Mouse (Mus musculus): ENCODE results near the gene Aldh5a1. TPM values are rescaled to one million over a fixed set of nuclear protein-coding genes. Genes with fewer than 3 reads are reported as not detected.

Aldh5a1 gene
- polyA plus RNA-seq, 1 experiment from 2014 or later, result 9.0 TPM

GRCm38 (mm10) chr13:24960084-24960483, 22.6 kb upstream of the Aldh5a1 start:
- no peaks in the 10 kb centered on the region for H3K36me3 ChIP-seq (ENCODE audit: control insufficient read depth, insufficient read depth)
- WGBS, result 85% methylated on average over 3 of the region's 3 CpGs
- H3K4me3 ChIP-seq (replicated peaks; ENCODE audit: low read length), result no peak overlapping the region
- H3K27me3 ChIP-seq (replicated peaks; ENCODE audit: control insufficient read depth, insufficient read depth, low read length), result no peaks in the 10 kb centered on the region
- no peak overlapping the region for H3K4me2 ChIP-seq (ENCODE audit: low read length)
- no peaks in the 10 kb centered on the region for H3K4me1 ChIP-seq (replicated peaks; ENCODE audit: control insufficient read depth, insufficient read depth, low read length)
- no peak overlapping the region for H3K27ac ChIP-seq (ENCODE audit: low read length)
- no peak overlapping the region for H3K9ac ChIP-seq (replicated peaks; ENCODE audit: low read depth, low read length)
- ATAC-seq, result no peak
- H3K9me3 ChIP-seq (ENCODE audit: control insufficient read depth, low read length), result no peaks in the 10 kb centered on the region

- H3K27ac ChIP-seq (ENCODE audit: low read length), result no peak overlapping the region
- 93% methylated on average over 11 of the region's 11 CpGs for WGBS
- H3K9me3 ChIP-seq (ENCODE audit: control insufficient read depth, low read length), result no peaks in the 10 kb centered on the region
- no peaks in the 10 kb centered on the region for H3K4me1 ChIP-seq (replicated peaks; ENCODE audit: control insufficient read depth, insufficient read depth, low read length)
- ATAC-seq, result no peak
- no peaks in the 10 kb centered on the region for H3K36me3 ChIP-seq (ENCODE audit: control insufficient read depth, insufficient read depth)
- no peaks in the 10 kb centered on the region for H3K27me3 ChIP-seq (replicated peaks; ENCODE audit: control insufficient read depth, insufficient read depth, low read length)
- H3K4me2 ChIP-seq (ENCODE audit: low read length), result no peak overlapping the region
- H3K9ac ChIP-seq (replicated peaks; ENCODE audit: low read depth, low read length), result no peak overlapping the region
- no peak overlapping the region for H3K4me3 ChIP-seq (replicated peaks; ENCODE audit: low read length)
These were observed 21.2 kb upstream of the Aldh5a1 start for GRCm38 (mm10) chr13:24958671-24959070.

DNA sequence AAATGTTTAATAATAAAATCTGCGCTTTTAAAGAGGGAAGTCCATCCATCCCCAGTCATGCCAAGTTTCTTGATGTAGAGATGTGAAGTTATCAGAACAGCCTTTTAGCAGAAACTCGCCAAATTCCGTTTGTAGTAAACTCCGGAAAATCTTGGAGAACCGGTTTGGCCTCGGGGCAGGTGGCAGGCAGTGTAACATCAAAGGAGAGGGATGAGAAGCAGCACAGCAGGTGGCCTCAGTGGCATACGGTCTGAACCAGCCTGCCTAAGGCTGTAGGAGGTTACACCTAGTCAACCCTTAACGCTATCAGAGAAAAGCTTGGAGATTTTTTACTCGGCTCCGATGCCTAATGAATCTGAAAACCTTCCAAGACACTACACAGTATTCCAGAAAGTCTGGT, 18.0 kb upstream of the Aldh5a1 start:
- WGBS, result 21% methylated on average over 10 of the region's 10 CpGs
- H3K36me3 ChIP-seq (ENCODE audit: control insufficient read depth, insufficient read depth), result no peaks in the 10 kb centered on the region
- H3K27me3 ChIP-seq (replicated peaks; ENCODE audit: control insufficient read depth, insufficient read depth, low read length), result no peaks in the 10 kb centered on the region
- no peak overlapping the region for H3K4me3 ChIP-seq (replicated peaks; ENCODE audit: low read length)
- no peaks in the 10 kb centered on the region for H3K9me3 ChIP-seq (ENCODE audit: control insufficient read depth, low read length)
- no peak overlapping the region for H3K4me2 ChIP-seq (ENCODE audit: low read length)
- H3K4me1 ChIP-seq (replicated peaks; ENCODE audit: control insufficient read depth, insufficient read depth, low read length), result no peaks in the 10 kb centered on the region
- H3K9ac ChIP-seq (replicated peaks; ENCODE audit: low read depth, low read length), result no peak overlapping the region
- ATAC-seq, result no peak
- H3K27ac ChIP-seq (ENCODE audit: low read length), result no peak overlapping the region

GRCm38 (mm10) chr13:24955091-24955490, 17.6 kb upstream of the Aldh5a1 start:
- no peak for ATAC-seq
- H3K4me2 ChIP-seq (ENCODE audit: low read length), result no peak overlapping the region
- H3K4me1 ChIP-seq (replicated peaks; ENCODE audit: control insufficient read depth, insufficient read depth, low read length), result no peaks in the 10 kb centered on the region
- no peaks in the 10 kb centered on the region for H3K36me3 ChIP-seq (ENCODE audit: control insufficient read depth, insufficient read depth)
- no peaks in the 10 kb centered on the region for H3K9me3 ChIP-seq (ENCODE audit: control insufficient read depth, low read length)
- H3K27ac ChIP-seq (ENCODE audit: low read length), result no peak overlapping the region
- H3K9ac ChIP-seq (replicated peaks; ENCODE audit: low read depth, low read length), result no peak overlapping the region
- H3K4me3 ChIP-seq (replicated peaks; ENCODE audit: low read length), result no peak overlapping the region
- H3K27me3 ChIP-seq (replicated peaks; ENCODE audit: control insufficient read depth, insufficient read depth, low read length), result no peaks in the 10 kb centered on the region
- WGBS, result 71% methylated on average over 11 of the region's 11 CpGs

DNA sequence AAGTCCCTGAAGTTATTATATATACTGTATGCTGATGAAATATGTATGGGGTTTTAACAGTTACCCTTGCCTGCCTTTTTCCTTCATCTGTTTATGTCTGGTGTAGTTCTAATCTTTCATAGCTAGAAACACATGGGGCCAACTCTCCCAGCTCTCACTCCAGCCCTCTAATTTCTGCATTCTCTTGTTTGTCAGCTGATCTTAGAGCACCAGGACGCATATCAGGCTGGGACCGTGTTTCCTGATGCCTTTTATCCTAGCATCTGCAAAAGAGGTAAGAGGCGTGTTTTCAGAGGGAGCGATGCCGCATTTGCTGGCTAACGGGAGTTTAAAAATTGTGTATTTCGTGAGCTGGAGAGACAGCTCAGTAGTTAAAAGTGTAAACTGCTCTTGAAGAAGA, 15.2 kb upstream of the Aldh5a1 start:
- no peak for ATAC-seq
- H3K4me2 ChIP-seq (ENCODE audit: low read length), result no peak overlapping the region
- no peaks in the 10 kb centered on the region for H3K4me1 ChIP-seq (replicated peaks; ENCODE audit: control insufficient read depth, insufficient read depth, low read length)
- no peaks in the 10 kb centered on the region for H3K36me3 ChIP-seq (ENCODE audit: control insufficient read depth, insufficient read depth)
- 84% methylated on average over 7 of the region's 7 CpGs for WGBS
- no peak overlapping the region for H3K27ac ChIP-seq (ENCODE audit: low read length)
- no peaks in the 10 kb centered on the region for H3K27me3 ChIP-seq (replicated peaks; ENCODE audit: control insufficient read depth, insufficient read depth, low read length)
- H3K9ac ChIP-seq (replicated peaks; ENCODE audit: low read depth, low read length), result no peak overlapping the region
- H3K4me3 ChIP-seq (replicated peaks; ENCODE audit: low read length), result no peak overlapping the region
- H3K9me3 ChIP-seq (ENCODE audit: control insufficient read depth, low read length), result no peaks in the 10 kb centered on the region

DNA sequence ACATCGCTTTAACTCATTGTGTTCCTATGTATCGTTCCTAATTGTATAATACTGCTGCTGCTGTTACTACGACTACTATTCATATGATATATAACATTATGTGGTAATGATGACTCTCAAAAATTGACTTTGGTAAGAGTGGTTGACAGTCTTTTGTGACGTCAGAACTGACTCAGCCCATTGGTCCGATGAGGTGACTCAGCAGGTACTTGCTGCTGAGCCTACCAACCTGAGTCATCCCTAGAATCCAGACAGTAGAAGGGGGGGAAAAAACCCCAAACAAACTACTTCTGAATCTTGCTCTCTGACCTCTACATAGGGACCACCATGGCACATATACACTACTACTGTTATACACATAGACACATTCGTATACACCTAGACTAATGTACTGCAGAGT, 11.4 kb upstream of the Aldh5a1 start:
- Histone ChIP-seq H3K4me2 (ENCODE audit: low read length) (no peak overlapping the region), H3K9ac (replicated peaks; ENCODE audit: low read depth, low read length) (no peak overlapping the region), H3K36me3 (ENCODE audit: control insufficient read depth, insufficient read depth) (no peaks in the 10 kb centered on the region), H3K27ac (ENCODE audit: low read length) (no peak overlapping the region), H3K9me3 (ENCODE audit: control insufficient read depth, low read length) (no peaks in the 10 kb centered on the region), H3K4me3 (replicated peaks; ENCODE audit: low read length) (no peak overlapping the region), H3K27me3 (replicated peaks; ENCODE audit: control insufficient read depth, insufficient read depth, low read length) (no peaks in the 10 kb centered on the region), H3K4me1 (replicated peaks; ENCODE audit: control insufficient read depth, insufficient read depth, low read length) (no peaks in the 10 kb centered on the region; the same call in 1 of the 2 replicates)
- no peak for ATAC-seq
- WGBS, result 93% methylated on average over 6 of the region's 6 CpGs

GRCm38 (mm10) chr13:24947158-24947557, 9.7 kb upstream of the Aldh5a1 start:
- H3K4me2 ChIP-seq (ENCODE audit: low read length), result no peak overlapping the region
- no peaks in the 10 kb centered on the region for H3K9me3 ChIP-seq (ENCODE audit: control insufficient read depth, low read length)
- H3K36me3 ChIP-seq (ENCODE audit: control insufficient read depth, insufficient read depth), result no peaks in the 10 kb centered on the region
- no peak overlapping the region for H3K4me3 ChIP-seq (replicated peaks; ENCODE audit: low read length)
- no peak overlapping the region for H3K9ac ChIP-seq (replicated peaks; ENCODE audit: low read depth, low read length)
- 90% methylated on average over 5 of the region's 5 CpGs for WGBS
- H3K27me3 ChIP-seq (replicated peaks; ENCODE audit: control insufficient read depth, insufficient read depth, low read length), result no peaks in the 10 kb centered on the region
- peaks cover 2% of the 10 kb centered on the region; the same call in 1 of the 2 replicates for H3K4me1 ChIP-seq (replicated peaks; ENCODE audit: control insufficient read depth, insufficient read depth, low read length)
- H3K27ac ChIP-seq (ENCODE audit: low read length), result no peak overlapping the region
- ATAC-seq, result no peak

DNA sequence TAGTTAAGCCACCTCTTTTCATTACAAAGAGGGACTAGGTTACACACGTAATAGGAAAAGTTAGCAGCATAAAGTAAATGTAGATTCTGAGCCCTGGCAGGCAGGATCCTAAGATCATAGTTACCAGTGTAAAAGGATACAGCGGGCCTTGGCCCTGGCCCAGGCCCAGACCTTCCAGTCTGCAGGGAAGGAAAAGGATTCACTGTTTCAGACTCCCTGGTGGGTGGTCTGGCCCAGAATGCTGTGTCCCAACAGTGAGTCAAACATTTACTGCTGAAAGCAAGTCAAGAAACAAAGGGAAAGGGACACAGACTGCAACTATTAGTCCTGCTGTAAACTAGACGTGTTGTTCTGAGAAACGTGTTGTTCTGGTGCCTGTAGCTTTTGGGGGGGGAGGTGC, 8.1 kb upstream of the Aldh5a1 start:
- Histone ChIP-seq H3K4me2 (ENCODE audit: low read length) (no peak overlapping the region), H3K4me1 (replicated peaks; ENCODE audit: control insufficient read depth, insufficient read depth, low read length) (peaks cover 2% of the 10 kb centered on the region; the same call in 1 of the 2 replicates), H3K36me3 (ENCODE audit: control insufficient read depth, insufficient read depth) (no peaks in the 10 kb centered on the region), H3K27ac (ENCODE audit: low read length) (no peak overlapping the region), H3K27me3 (replicated peaks; ENCODE audit: control insufficient read depth, insufficient read depth, low read length) (no peaks in the 10 kb centered on the region), H3K4me3 (replicated peaks; ENCODE audit: low read length) (no peak overlapping the region), H3K9me3 (ENCODE audit: control insufficient read depth, low read length) (no peaks in the 10 kb centered on the region), H3K9ac (replicated peaks; ENCODE audit: low read depth, low read length) (no peak overlapping the region)
- WGBS, result 9% methylated on average over 4 of the region's 4 CpGs
- ATAC-seq, result peak; percentile 49; the same call in 1 of the 2 replicates

DNA sequence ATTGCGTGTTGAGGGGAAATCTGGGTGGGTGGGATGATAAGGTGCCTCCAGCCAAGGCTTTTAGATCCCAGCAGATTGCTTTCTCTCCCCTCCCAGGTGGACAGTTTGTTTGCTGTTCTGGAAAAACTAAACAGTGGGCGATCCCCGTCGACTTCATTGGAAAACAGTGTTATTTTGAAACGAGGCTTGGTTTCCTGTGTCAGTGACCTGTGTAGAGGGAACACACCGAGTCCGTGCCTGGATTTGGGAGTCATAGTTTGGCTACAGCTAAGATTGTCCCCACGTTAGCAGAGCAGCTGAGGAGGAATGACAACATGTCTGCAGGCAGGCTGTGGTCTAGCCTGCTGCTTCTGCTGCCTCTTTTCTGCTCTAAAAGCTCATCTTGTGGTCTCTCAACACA, 5.8 kb upstream of the Aldh5a1 start:
- H3K4me2 ChIP-seq (ENCODE audit: low read length), result no peak overlapping the region
- ATAC-seq, result no peak
- no peaks in the 10 kb centered on the region for H3K9me3 ChIP-seq (ENCODE audit: control insufficient read depth, low read length)
- H3K4me1 ChIP-seq (replicated peaks; ENCODE audit: control insufficient read depth, insufficient read depth, low read length), result peaks cover 2% of the 10 kb centered on the region; the same call in 1 of the 2 replicates
- H3K36me3 ChIP-seq (ENCODE audit: control insufficient read depth, insufficient read depth), result no peaks in the 10 kb centered on the region
- no peak overlapping the region for H3K4me3 ChIP-seq (replicated peaks; ENCODE audit: low read length)
- 84% methylated on average over 8 of the region's 8 CpGs for WGBS
- no peaks in the 10 kb centered on the region for H3K27me3 ChIP-seq (replicated peaks; ENCODE audit: control insufficient read depth, insufficient read depth, low read length)
- no peak overlapping the region for H3K27ac ChIP-seq (ENCODE audit: low read length)
- no peak overlapping the region for H3K9ac ChIP-seq (replicated peaks; ENCODE audit: low read depth, low read length)
